Mouse (Mus musculus) megakaryocyte, embryonic 14.5 days (primary cell): Measurements from ENCODE around the gene Elovl6.

ENCODE experiments used
- FLI1 ChIP-seq: IDR thresholded peaks from 2 replicates; pipeline ENCODE4 v1.6.1; 2012; ENCODE audit warnings: low read length, inconsistent platforms, mixed read lengths
- GATA1 ChIP-seq: IDR thresholded peaks from 3 replicates; pipeline ENCODE4 v1.6.1; 2012; ENCODE audit warnings: mixed read lengths, low read length, inconsistent platforms, borderline replicate concordance

GRCm38 (mm10) chr3:129508571-129508970, 23.6 kb upstream of the Elovl6 start:
- TF ChIP-seq FLI1 (no peak), GATA1 (no peak)
